Mouse (Mus musculus): ENCODE measurements at regions not wholly inside any gene's neighbourhood (a gene's known extent, or its start where the extent isn't known, plus 50 kb on each side); places are given as distances from the start of the nearest gene placed in this dataset.

- TF ChIP-seq CTCF (IDR thresholded peaks at IDR 0.05; ENCODE audit: borderline replicate concordance, control insufficient read depth, extremely low read depth, insufficient read depth, low read length, poor library complexity) (no peak), POLR2A (IDR thresholded peaks at IDR 0.05; ENCODE audit: control insufficient read depth, extremely low read depth, insufficient read depth, low read length, poor library complexity) (no peak)
Measured at GRCm38 (mm10) chr10:95025569-95026327, 81.1 kb upstream of the Plxnc1 start.

Data from thymus, adult 2 months (tissue).